Mouse (Mus musculus) stomach, postnatal 0 days (tissue): Measurements from ENCODE around the gene Etv2.

ENCODE experiments used
- CTCF ChIP-seq: IDR thresholded peaks from 2 replicates; pipeline ENCODE4 v1.5.1; 2016; ENCODE audit warnings: antibody characterized with exemption, low read depth, mild to moderate bottlenecking, moderate library complexity
- EP300 ChIP-seq: optimal IDR thresholded peaks from 2 replicates; pipeline ENCODE3; 2016; ENCODE audit warnings: antibody characterized with exemption

DNA sequence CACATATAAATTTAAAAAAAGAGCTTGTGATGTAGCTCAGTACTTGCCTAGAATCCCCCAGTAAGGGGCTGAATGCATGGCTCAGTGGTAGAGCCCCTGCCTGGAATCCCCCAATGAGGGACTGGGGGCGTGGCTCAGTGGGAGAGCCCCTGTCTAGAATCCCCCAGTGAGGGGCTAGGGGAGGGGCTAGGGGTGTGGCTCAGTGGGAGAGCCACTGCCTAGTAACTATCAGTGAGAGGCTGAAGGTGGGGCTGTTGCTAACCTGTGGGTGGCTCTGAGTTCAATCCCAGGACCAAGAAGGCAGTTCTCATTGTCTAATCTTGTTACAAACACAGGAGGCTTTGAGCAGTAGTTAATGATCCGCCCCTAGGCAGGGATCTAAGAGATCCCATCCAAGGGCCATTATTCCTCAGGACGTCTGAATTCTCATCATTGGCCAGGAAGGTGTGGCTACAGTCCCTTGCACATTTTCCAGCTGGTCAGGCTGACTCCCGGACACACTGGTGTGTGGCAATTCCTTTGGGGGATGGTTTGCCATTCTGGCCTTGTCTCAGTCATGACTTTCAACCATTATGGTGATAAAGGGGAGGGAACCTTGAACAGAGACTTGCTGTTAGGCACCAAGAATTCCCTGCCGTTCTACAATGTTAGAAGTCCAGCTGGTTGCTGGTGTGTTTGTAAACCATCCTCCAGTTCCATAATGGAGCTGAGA, 20.4 kb downstream of the Etv2 start:
- no peak for TF ChIP-seq CTCF
- TF ChIP-seq EP300: no peak
